Mouse (Mus musculus): ENCODE results near the gene Maff.

GRCm38 (mm10) chr15:79351331-79351767, 4.9 kb downstream of the Maff start:
- TF ChIP-seq GATA1 (IDR thresholded peaks at IDR 0.05; ENCODE audit: borderline replicate concordance, low read length): no peak
- no peak for TF ChIP-seq FLI1 (IDR thresholded peaks at IDR 0.05; ENCODE audit: low read length)

Measured in megakaryocyte, embryonic 14.5 days (primary cell).